Mouse (Mus musculus): Measurements from ENCODE around the gene Gm49711. TPM values are rescaled to one million over a fixed set of nuclear protein-coding genes. Genes with fewer than 3 reads are reported as not detected.

Gm49711 gene
- polyA plus RNA-seq, 1 experiment from 2014 or later = 0.13 TPM

DNA sequence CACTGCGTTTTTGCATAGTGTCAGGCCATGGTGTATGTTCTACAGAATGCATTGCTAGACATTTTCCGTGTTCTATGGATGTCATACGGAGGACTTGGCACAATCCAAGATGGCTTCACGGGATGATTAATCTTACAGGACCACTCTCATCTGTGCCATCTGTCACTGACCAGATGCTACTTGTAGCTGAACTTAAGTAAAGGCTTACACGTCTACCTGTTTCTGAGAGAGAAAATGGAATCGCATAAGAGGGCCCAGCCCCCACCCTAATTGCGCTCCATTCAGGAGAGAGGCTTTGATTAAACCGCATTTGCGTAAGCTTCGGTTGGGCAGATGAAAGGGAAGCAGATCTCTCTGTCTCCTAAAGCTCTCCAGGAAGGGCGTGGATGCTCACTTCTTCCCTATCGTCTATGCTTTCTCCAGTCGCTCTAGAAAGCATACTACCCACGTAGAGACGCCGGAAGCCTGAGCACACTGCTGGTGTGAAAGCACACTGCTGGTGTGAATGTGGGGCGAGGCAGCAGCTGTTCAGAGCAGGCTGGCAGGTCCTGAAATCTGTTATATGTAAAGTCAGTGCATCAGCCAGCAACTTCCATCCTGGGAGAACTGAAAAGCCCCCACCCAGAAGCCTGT is 62.9 kb downstream of the Gm49711 start:
- Histone ChIP-seq H3K4me1 (replicated peaks; ENCODE audit: insufficient read depth, low read length) (no peaks in the 10 kb centered on the region), H3K27ac (no peak overlapping the region), H3K9ac (ENCODE audit: low read depth, low read length) (no peak overlapping the region), H3K4me3 (replicated peaks; ENCODE audit: low read depth, low read length) (no peak overlapping the region), H3K9me3 (replicated peaks; ENCODE audit: low read length) (no peaks in the 10 kb centered on the region), H3K27me3 (ENCODE audit: insufficient read depth, low read length) (no peaks in the 10 kb centered on the region), H3K4me2 (ENCODE audit: low read length) (no peak overlapping the region), H3K36me3 (ENCODE audit: insufficient read depth, low read length) (no peaks in the 10 kb centered on the region)
- no peak for ATAC-seq (replicated peaks; ENCODE audit: low FRiP score, low read depth)
- DNase-seq (ENCODE audit: low spot score) = no peak
- no peak for TF ChIP-seq CTCF (IDR thresholded peaks at IDR 0.05; ENCODE audit: low read depth)
- WGBS = 74% methylated on average over 17 of the region's 17 CpGs

DNA sequence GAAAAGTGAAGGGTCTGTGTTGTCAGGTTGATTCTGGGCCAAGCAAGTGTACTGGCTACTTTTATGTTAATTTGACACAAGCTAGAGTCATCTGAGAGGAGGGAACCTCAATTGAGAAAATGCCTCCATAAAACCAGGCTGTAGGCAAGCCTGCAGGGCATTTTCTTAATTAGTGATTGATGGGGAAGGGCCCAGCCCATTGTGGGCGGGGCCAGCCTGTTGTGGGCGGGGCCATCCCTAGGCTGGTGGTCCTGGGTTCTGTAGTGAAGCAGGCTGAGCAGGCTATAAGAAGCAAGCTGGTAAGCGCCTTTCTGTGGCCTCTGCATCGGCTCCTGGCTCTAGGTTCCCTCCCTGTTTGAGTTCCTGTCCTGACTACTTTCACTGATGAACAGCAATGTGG is 69.1 kb downstream of the Gm49711 start:
- no peak overlapping the region for H3K4me2 ChIP-seq (ENCODE audit: low read length)
- H3K4me3 ChIP-seq (replicated peaks; ENCODE audit: low read depth, low read length) = no peak overlapping the region
- ATAC-seq (replicated peaks; ENCODE audit: low FRiP score, low read depth) (no peak), DNase-seq (ENCODE audit: low spot score) (no peak)
- H3K4me1 ChIP-seq (replicated peaks; ENCODE audit: insufficient read depth, low read length) = no peaks in the 10 kb centered on the region
- H3K36me3 ChIP-seq (ENCODE audit: insufficient read depth, low read length) = no peaks in the 10 kb centered on the region
- no peaks in the 10 kb centered on the region for H3K9me3 ChIP-seq (replicated peaks; ENCODE audit: low read length)
- H3K9ac ChIP-seq (ENCODE audit: low read depth, low read length) = no peak overlapping the region
- H3K27me3 ChIP-seq (ENCODE audit: insufficient read depth, low read length) = no peaks in the 10 kb centered on the region
- WGBS = 48% methylated on average over 4 of the region's 4 CpGs
- no peak overlapping the region for H3K27ac ChIP-seq
- TF ChIP-seq CTCF (IDR thresholded peaks at IDR 0.05; ENCODE audit: low read depth) = no peak

DNA sequence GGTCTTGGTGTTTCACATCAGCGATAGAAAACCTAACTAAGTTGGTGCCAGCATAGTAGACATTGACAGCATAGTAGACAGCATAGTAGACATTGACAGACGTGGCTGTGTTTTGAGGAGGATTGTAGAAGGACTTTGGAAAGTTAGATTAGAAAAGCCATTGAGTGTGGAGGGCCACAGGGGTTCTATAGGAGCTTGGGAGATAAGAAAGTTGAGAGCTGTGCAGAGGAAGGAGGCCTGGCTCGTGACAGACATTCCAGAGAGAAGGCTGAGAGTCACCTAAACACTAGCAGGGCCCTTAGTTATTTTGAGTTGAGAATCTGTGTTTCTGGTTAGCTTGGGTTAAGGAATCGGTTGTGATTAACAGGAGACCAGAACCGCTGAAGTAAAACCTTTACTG is 69.5 kb downstream of the Gm49711 start:
- no peak overlapping the region for H3K4me2 ChIP-seq (ENCODE audit: low read length)
- no peak overlapping the region for H3K4me3 ChIP-seq (replicated peaks; ENCODE audit: low read depth, low read length)
- no peak for DNase-seq (ENCODE audit: low spot score)
- no peak overlapping the region for H3K27ac ChIP-seq
- no peak for TF ChIP-seq CTCF (IDR thresholded peaks at IDR 0.05; ENCODE audit: low read depth)
- no peaks in the 10 kb centered on the region for H3K9me3 ChIP-seq (replicated peaks; ENCODE audit: low read length)
- no peaks in the 10 kb centered on the region for H3K27me3 ChIP-seq (ENCODE audit: insufficient read depth, low read length)
- no peak for ATAC-seq (replicated peaks; ENCODE audit: low FRiP score, low read depth)
- H3K4me1 ChIP-seq (replicated peaks; ENCODE audit: insufficient read depth, low read length) = no peaks in the 10 kb centered on the region
- H3K36me3 ChIP-seq (ENCODE audit: insufficient read depth, low read length) = no peaks in the 10 kb centered on the region
- no peak overlapping the region for H3K9ac ChIP-seq (ENCODE audit: low read depth, low read length)
- 86% methylated on average over 5 of the region's 5 CpGs for WGBS

DNA sequence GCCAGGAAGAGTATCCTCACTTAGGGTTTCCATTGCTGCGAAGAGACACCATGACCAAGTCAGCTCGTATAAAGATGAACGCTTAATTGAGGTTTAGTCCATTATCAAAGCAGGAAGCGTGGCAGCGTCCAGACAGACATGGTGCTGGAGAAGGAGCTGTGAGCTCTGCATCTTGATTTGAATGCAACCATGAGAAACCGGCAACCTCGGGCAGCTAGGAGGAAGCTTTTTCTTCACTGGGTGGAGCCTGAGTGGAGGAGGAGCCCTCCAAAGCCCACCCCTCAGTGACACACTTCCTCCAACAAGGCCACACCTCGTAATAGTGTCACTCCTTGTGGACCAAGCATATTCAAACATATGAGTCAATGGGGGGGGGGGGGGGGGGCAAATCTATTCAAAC is 71.7 kb downstream of the Gm49711 start:
- no peak overlapping the region for H3K4me3 ChIP-seq (replicated peaks; ENCODE audit: low read depth, low read length)
- H3K9ac ChIP-seq (ENCODE audit: low read depth, low read length) = no peak overlapping the region
- no peak for TF ChIP-seq CTCF (IDR thresholded peaks at IDR 0.05; ENCODE audit: low read depth)
- H3K4me1 ChIP-seq (replicated peaks; ENCODE audit: insufficient read depth, low read length) = no peaks in the 10 kb centered on the region
- no peaks in the 10 kb centered on the region for H3K27me3 ChIP-seq (ENCODE audit: insufficient read depth, low read length)
- no peak overlapping the region for H3K27ac ChIP-seq
- H3K9me3 ChIP-seq (replicated peaks; ENCODE audit: low read length) = no peaks in the 10 kb centered on the region
- ATAC-seq (replicated peaks; ENCODE audit: low FRiP score, low read depth) = no peak
- no peak overlapping the region for H3K4me2 ChIP-seq (ENCODE audit: low read length)
- 87% methylated on average over 8 of the region's 8 CpGs for WGBS
- DNase-seq (ENCODE audit: low spot score) = no peak
- H3K36me3 ChIP-seq (ENCODE audit: insufficient read depth, low read length) = no peaks in the 10 kb centered on the region

DNA sequence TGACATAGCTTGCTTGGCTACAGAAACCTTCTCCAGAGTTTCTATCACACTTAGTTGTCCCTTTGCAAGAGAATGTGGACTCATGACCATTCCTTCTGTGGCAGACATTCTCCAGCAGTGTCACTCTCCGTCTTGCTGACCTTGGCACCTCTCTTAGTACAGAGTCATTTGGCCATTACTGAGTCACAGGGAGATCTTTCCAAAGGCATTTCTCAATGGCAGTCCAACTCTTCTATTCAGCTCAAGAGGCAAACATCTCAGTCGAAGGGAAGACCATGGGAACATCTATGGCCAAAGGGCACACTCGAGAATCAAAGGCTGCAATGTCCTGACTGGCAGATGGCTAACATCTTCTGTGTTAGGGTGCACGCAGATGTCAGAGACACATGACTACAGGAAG is 74.4 kb downstream of the Gm49711 start:
- H3K9ac ChIP-seq (ENCODE audit: low read depth, low read length) = no peak overlapping the region
- no peaks in the 10 kb centered on the region for H3K4me1 ChIP-seq (replicated peaks; ENCODE audit: insufficient read depth, low read length)
- DNase-seq (ENCODE audit: low spot score) = no peak
- no peak for ATAC-seq (replicated peaks; ENCODE audit: low FRiP score, low read depth)
- H3K9me3 ChIP-seq (replicated peaks; ENCODE audit: low read length) = no peaks in the 10 kb centered on the region
- TF ChIP-seq CTCF (IDR thresholded peaks at IDR 0.05; ENCODE audit: low read depth) = no peak
- no peaks in the 10 kb centered on the region for H3K36me3 ChIP-seq (ENCODE audit: insufficient read depth, low read length)
- 82% methylated on average over 4 of the region's 4 CpGs for WGBS
- H3K4me3 ChIP-seq (replicated peaks; ENCODE audit: low read depth, low read length) = no peak overlapping the region
- no peaks in the 10 kb centered on the region for H3K27me3 ChIP-seq (ENCODE audit: insufficient read depth, low read length)
- no peak overlapping the region for H3K27ac ChIP-seq
- H3K4me2 ChIP-seq (ENCODE audit: low read length) = no peak overlapping the region

GRCm38 (mm10) chr16:92134148-92134764 is 76.1 kb downstream of the Gm49711 start:
- Histone ChIP-seq H3K36me3 (ENCODE audit: insufficient read depth, low read length) (no peaks in the 10 kb centered on the region), H3K9me3 (replicated peaks; ENCODE audit: low read length) (no peaks in the 10 kb centered on the region), H3K9ac (ENCODE audit: low read depth, low read length) (no peak overlapping the region), H3K4me3 (replicated peaks; ENCODE audit: low read depth, low read length) (no peak overlapping the region), H3K27ac (no peak overlapping the region), H3K4me1 (replicated peaks; ENCODE audit: insufficient read depth, low read length) (no peaks in the 10 kb centered on the region), H3K27me3 (ENCODE audit: insufficient read depth, low read length) (no peaks in the 10 kb centered on the region), H3K4me2 (ENCODE audit: low read length) (no peak overlapping the region)
- WGBS = 68% methylated on average over 11 of the region's 11 CpGs
- ATAC-seq (replicated peaks; ENCODE audit: low FRiP score, low read depth) = no peak
- DNase-seq (ENCODE audit: low spot score) = no peak
- TF ChIP-seq CTCF (IDR thresholded peaks at IDR 0.05; ENCODE audit: low read depth) = no peak
